Mouse (Mus musculus): ENCODE results near the gene Gucy2c.

DNA sequence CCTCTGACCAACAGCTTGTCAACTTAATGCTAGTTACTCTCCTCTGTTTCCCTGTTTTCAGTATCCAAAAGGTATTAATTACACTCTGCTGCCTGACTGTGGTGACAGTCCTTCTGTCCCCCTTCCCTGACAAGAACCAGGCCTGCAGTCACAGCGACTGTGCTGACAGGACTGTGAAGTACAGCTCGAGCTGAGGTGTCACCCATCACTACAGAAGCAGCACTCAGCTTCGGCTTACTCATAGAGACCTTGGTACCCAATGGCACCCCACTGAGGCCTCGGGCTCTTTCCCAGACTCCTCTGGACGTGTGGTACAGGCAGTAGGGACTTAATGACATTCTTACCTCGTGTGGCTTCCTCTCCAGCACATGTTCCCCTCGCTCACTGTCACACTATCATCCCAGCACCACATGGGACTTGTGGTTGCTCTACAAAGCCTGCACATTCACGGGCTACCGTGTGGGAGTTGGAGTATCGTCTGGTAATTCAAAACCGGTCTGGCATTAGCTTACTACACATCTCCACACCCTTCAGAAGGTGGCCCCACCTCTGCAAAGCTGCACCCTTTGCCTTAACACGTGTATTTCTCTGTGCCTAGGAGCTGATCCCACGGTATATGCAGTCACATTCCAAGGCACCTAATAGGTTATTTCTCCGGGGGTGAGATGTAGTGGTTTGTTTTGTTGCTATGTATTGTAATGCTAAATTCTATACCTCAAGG lies 113.1 kb downstream of the Gucy2c start:
- TF ChIP-seq CTCF (IDR thresholded peaks at IDR 0.05; ENCODE audit: extremely low read depth, insufficient read depth, insufficient read length, insufficient replicate concordance) = no peak
- TF ChIP-seq POLR2A (IDR thresholded peaks at IDR 0.05; ENCODE audit: low read depth, low read length) = no peak
